Comparison of ENCODE assay signal across 9 mouse cellular contexts in the genomic region with DNA sequence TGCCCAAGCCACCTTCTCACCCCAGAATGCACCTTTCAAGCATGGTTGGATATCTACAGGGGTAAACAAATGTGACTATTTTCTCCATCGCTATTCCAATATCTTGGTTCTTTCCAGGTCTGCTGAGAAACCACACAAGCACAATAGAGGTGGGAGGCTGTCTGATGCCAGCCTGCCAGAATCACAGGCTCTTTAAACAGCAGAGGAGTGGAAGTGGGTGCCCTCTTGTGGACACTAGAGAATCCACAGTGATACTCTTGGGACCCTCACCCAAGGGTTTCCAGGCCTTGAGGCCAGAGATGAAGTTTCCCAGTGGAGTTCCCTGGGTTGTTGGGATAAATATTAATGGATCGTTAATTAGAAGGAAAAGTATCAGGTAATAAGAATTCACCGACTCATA.
A peak's percentile ranks its signal among the peaks of the same experiment; 100 is the strongest.
DNase-seq lines count a peak whose midpoint lies in the region; ATAC-seq and TF ChIP-seq lines count a peak whose summit lies in the region.
"Had no signal": no experiment of that assay in that cellular context is flagged by ENCODE, and none has a peak within 500 bp of the region (broad histone marks: within the 10 kb centered on the region; RNA-seq: fewer than 3 reads in every experiment).

No protein-coding gene starts in this region.

- H3K9me3 ChIP-seq in intestine, postnatal 0 days (ENCODE audit: control insufficient read depth) = no peaks in the 10 kb centered on the region
- no peaks in the 10 kb centered on the region for H3K9me3 ChIP-seq in intestine, embryonic 16.5 days (ENCODE audit: control insufficient read depth, low read length)
- H3K9me3 ChIP-seq in hindbrain, embryonic 11.5 days (ENCODE audit: control insufficient read depth, low read length) = no peaks in the 10 kb centered on the region
- H3K9me3 ChIP-seq in forebrain, embryonic 13.5 days (replicated peaks) = no peaks in the 10 kb centered on the region

- H3K4me2 ChIP-seq in intestine, postnatal 0 days (replicated peaks; ENCODE audit: low read depth) = no peak overlapping the region
- H3K4me2 ChIP-seq in intestine, embryonic 16.5 days (ENCODE audit: low read depth, low read length) = no peak overlapping the region
- H3K4me2 ChIP-seq in hindbrain, embryonic 11.5 days (replicated peaks; ENCODE audit: low read depth, low read length) = no peak overlapping the region; the same call in 1 of the 2 replicates
- no peak overlapping the region for H3K4me2 ChIP-seq in forebrain, embryonic 13.5 days

- H3K4me1 ChIP-seq in intestine, postnatal 0 days (replicated peaks; ENCODE audit: control insufficient read depth, insufficient read depth, low read length) = no peaks in the 10 kb centered on the region
- H3K4me1 ChIP-seq in intestine, embryonic 16.5 days (ENCODE audit: control insufficient read depth, insufficient read depth, low read length) = no peaks in the 10 kb centered on the region
- H3K4me1 ChIP-seq in hindbrain, embryonic 11.5 days (replicated peaks; ENCODE audit: control insufficient read depth, insufficient read depth, low read length) = peaks cover 8% of the 10 kb centered on the region
- peaks cover 9% of the 10 kb centered on the region; the same call in 1 of the 2 replicates for H3K4me1 ChIP-seq in forebrain, embryonic 13.5 days

- no peak overlapping the region for H3K9ac ChIP-seq in intestine, postnatal 0 days (ENCODE audit: low read depth, low read length)
- H3K9ac ChIP-seq in intestine, embryonic 16.5 days (ENCODE audit: low read depth, low read length) = no peak overlapping the region
- no peak overlapping the region for H3K9ac ChIP-seq in hindbrain, embryonic 11.5 days (ENCODE audit: low read depth, low read length)
- no peak overlapping the region for H3K9ac ChIP-seq in forebrain, embryonic 13.5 days

- DNase-seq in right cerebral cortex, postnatal 10 days (ENCODE audit: low spot score in 2 of 2) = peak; percentile 29 to 39
- DNase-seq in right cerebral cortex, adult 18-20 months = no peak
- DNase-seq in hindbrain, embryonic 11.5 days (ENCODE audit: low spot score) = peak; percentile 64
- peak; percentile 65 for DNase-seq in retina, embryonic 14.5 days (ENCODE audit: low spot score)
- no peak for DNase-seq in heart, adult 11 months
- DNase-seq: thymus, adult 2 months had no signal

- no peaks in the 10 kb centered on the region for H3K36me3 ChIP-seq in intestine, postnatal 0 days (ENCODE audit: control insufficient read depth, insufficient read depth)
- H3K36me3 ChIP-seq in intestine, embryonic 16.5 days (ENCODE audit: control insufficient read depth, insufficient read depth, low read length) = no peaks in the 10 kb centered on the region
- no peaks in the 10 kb centered on the region for H3K36me3 ChIP-seq in hindbrain, embryonic 11.5 days (ENCODE audit: control insufficient read depth, insufficient read depth, low read length)
- no peaks in the 10 kb centered on the region for H3K36me3 ChIP-seq in forebrain, embryonic 13.5 days (ENCODE audit: poor library complexity, severe bottlenecking)

- no peaks in the 10 kb centered on the region for H3K27me3 ChIP-seq in intestine, postnatal 0 days (replicated peaks; ENCODE audit: control insufficient read depth, insufficient read depth, low read length)
- no peaks in the 10 kb centered on the region for H3K27me3 ChIP-seq in intestine, embryonic 16.5 days (replicated peaks; ENCODE audit: control insufficient read depth, insufficient read depth, low read length)
- H3K27me3 ChIP-seq in hindbrain, embryonic 11.5 days (ENCODE audit: control insufficient read depth, insufficient read depth, low read length) = no peaks in the 10 kb centered on the region
- no peaks in the 10 kb centered on the region for H3K27me3 ChIP-seq in forebrain, embryonic 13.5 days

- 82% methylated on average over 3 of the region's 3 CpGs for WGBS in intestine, postnatal 0 days
- WGBS in intestine, embryonic 16.5 days = 82% methylated on average over 3 of the region's 3 CpGs
- 80% methylated on average over 3 of the region's 3 CpGs for WGBS in hindbrain, embryonic 11.5 days
- WGBS in forebrain, embryonic 13.5 days = 83% methylated on average over 3 of the region's 3 CpGs

- H3K4me3 ChIP-seq in intestine, postnatal 0 days (ENCODE audit: low read depth, low read length) = no peak overlapping the region
- H3K4me3 ChIP-seq in intestine, embryonic 16.5 days (ENCODE audit: low read length) = no peak overlapping the region
- H3K4me3 ChIP-seq in hindbrain, embryonic 11.5 days (ENCODE audit: low read depth, low read length) = no peak overlapping the region
- no peak overlapping the region for H3K4me3 ChIP-seq in forebrain, embryonic 13.5 days

- no peak overlapping the region for H3K27ac ChIP-seq in intestine, postnatal 0 days (ENCODE audit: low read depth, low read length)
- no peak overlapping the region for H3K27ac ChIP-seq in intestine, embryonic 16.5 days (ENCODE audit: low read length)
- no peak overlapping the region for H3K27ac ChIP-seq in hindbrain, embryonic 11.5 days (ENCODE audit: low read depth, low read length)
- H3K27ac ChIP-seq in forebrain, embryonic 13.5 days = no peak overlapping the region

- no peak for ATAC-seq in intestine, postnatal 0 days
- ATAC-seq in intestine, embryonic 16.5 days = no peak
- peak; percentile 30; the same call in 1 of the 2 replicates for ATAC-seq in hindbrain, embryonic 11.5 days (ENCODE audit: low FRiP score)
- ATAC-seq in forebrain, embryonic 13.5 days = no peak

- TF ChIP-seq CTCF in intestine, postnatal 0 days (IDR thresholded peaks at IDR 0.05; ENCODE audit: low read depth) = peak; percentile 22; the same call in 1 of the 2 replicates

Comparison
In these comparisons a context has a peak if more than half of its experiments do, and no peak if none do; other contexts are left out.
1. DNase-seq: peak in right cerebral cortex, postnatal 10 days (2 of 2), hindbrain, embryonic 11.5 days (single experiment) and retina, embryonic 14.5 days (single experiment); none in right cerebral cortex, adult 18-20 months (single experiment) and heart, adult 11 months (single experiment).